Mouse (Mus musculus) neural tube, embryonic 13.5 days (tissue): ENCODE measurements around the gene Dnah10. TPM values are rescaled to one million over a fixed set of nuclear protein-coding genes. Genes with fewer than 3 reads are reported as not detected.
A peak's percentile ranks its signal among the peaks of the same experiment; 100 is the strongest.

Experiments used
- ATAC-seq: fragments of 200-750 bp; cut with Nextera tagmentation; 2 replicates; pipeline ENCODE4 v1.8.0; 2017; ENCODE audit warnings: low read depth, mild to moderate bottlenecking, moderate TSS enrichment, moderate library complexity
- H3K27ac ChIP-seq: fragments of 300-500 bp; sonication (generic); replicated peaks from 2 replicates; pipeline ENCODE4 v1.5.1; 2015; ENCODE audit warnings: moderate library complexity, mild to moderate bottlenecking, inconsistent platforms
- H3K27me3 ChIP-seq: fragments of 300-500 bp; sonication (generic); 2 replicates; pipeline ENCODE4 v1.6.1; 2015; ENCODE audit warnings: mild to moderate bottlenecking, inconsistent platforms
- H3K36me3 ChIP-seq: fragments of 300-500 bp; sonication (generic); 2 replicates; pipeline ENCODE4 v1.6.1; 2015; ENCODE audit warnings: mild to moderate bottlenecking, inconsistent platforms
- H3K4me1 ChIP-seq: fragments of 300-500 bp; sonication (generic); replicated peaks from 2 replicates; pipeline ENCODE4 v1.6.1; 2015; ENCODE audit warnings: inconsistent platforms
- H3K4me2 ChIP-seq: fragments of 300-500 bp; sonication (generic); 2 replicates; pipeline ENCODE4 v1.6.1; 2015; ENCODE audit warnings: inconsistent platforms, mild to moderate bottlenecking, moderate library complexity
- H3K4me3 ChIP-seq: fragments of 300-500 bp; sonication (generic); 2 replicates; pipeline ENCODE4 v1.5.1; 2015; ENCODE audit warnings: mild to moderate bottlenecking, inconsistent platforms
- H3K9ac ChIP-seq: fragments of 300-500 bp; sonication (generic); 2 replicates; pipeline ENCODE4 v1.6.1; 2015; ENCODE audit warnings: moderate library complexity, mild to moderate bottlenecking, inconsistent platforms
- H3K9me3 ChIP-seq: fragments of 300-500 bp; sonication (generic); 2 replicates; pipeline ENCODE4 v1.6.1; 2016; ENCODE audit warnings: inconsistent platforms
- WGBS: fragments of 180-500 bp; shearing (Covaris S2); methylation state at CpG from one replicate; pipeline ENCODE4 v1.1.7; 2015; 5-methylcytosine and 5-hydroxymethylcytosine counted together
- polyA plus RNA-seq: library from polyadenylated mRNA; unstranded; fragments of >200 nt; fragmentation: Nextera tagmentation; extraction: Ambion mirVana; gene quantifications from 2 replicates; pipeline ENCODE4 v1.2.1, GENCODE M21; 2015

Dnah10 gene
- polyA plus RNA-seq, 1 experiment from 2014 or later, result 0.10 TPM

DNA sequence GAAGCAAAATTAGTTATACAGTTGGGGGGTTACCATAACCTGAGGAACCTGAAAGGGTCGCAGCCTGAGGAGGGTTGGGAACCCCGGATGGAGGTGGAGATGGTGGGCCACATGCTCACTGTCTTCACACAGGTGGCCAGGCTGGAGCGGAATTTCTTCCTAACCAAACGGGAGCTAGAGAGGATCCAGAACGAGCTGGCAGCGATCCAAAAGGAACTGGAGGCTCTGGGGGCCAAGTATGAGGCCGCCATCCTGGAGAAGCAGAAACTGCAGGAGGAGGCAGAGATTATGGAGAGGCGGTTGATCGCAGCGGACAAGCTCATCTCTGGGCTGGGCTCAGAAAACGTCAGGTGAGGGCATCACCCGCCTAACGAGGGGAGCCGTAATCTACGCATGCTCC is 92.2 kb downstream of the Dnah10 start:
- Histone ChIP-seq H3K9ac (no peak overlapping the region), H3K27ac (no peak overlapping the region), H3K4me1 (no peaks in the 10 kb centered on the region), H3K9me3 (0 out of 2 replicates have a peak, but pooled peaks cover 7% of the 10 kb centered on the region), H3K27me3 (no peaks in the 10 kb centered on the region), H3K4me3 (no peak overlapping the region), H3K4me2 (no peak overlapping the region), H3K36me3 (no peaks in the 10 kb centered on the region)
- WGBS, result 89% methylated on average over 15 of the region's 15 CpGs
- no peak for ATAC-seq

DNA sequence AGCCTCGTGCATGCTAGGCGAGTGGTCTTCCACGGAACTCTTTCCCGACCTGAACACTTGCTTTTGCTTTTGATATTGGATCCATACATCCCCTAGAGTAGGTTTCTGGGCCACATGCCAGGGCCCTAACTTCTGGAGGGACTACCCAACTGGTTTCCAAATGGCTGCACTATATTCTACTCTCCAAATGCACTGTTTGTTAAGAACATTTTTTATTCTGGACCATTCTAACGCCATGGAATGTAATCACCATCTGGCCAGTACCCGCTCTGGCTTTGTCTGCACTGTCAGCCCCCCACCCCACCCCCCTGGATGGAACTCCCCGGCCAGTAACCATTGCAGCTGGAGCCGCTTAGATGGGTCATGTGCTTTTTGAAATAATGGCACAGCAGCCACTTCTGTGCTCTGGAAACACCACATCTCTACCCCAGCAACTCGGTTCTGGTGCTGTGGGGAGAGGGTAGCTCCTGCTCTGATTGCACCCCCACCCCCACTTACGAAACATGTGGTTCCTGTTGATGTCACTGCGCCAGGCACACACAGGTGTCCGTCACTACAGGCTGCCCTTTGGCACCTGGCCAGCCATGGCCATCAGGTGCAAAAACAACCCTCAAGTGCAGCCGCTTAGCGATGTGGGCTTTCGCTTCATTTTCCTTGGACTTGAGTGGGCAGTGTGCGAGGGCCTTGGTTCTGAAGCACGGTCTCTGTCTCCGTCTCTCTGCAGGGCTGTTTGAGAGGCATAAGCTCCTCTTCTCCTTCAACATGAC is 97.4 kb downstream of the Dnah10 start:
- Histone ChIP-seq H3K9me3 (0 out of 2 replicates have a peak, but pooled peaks cover 7% of the 10 kb centered on the region), H3K27me3 (no peaks in the 10 kb centered on the region), H3K9ac (no peak overlapping the region), H3K27ac (no peak overlapping the region), H3K4me1 (no peaks in the 10 kb centered on the region), H3K4me3 (no peak overlapping the region), H3K36me3 (no peaks in the 10 kb centered on the region), H3K4me2 (no peak overlapping the region)
- no peak for ATAC-seq
- 79% methylated on average over 18 of the region's 18 CpGs for WGBS

DNA sequence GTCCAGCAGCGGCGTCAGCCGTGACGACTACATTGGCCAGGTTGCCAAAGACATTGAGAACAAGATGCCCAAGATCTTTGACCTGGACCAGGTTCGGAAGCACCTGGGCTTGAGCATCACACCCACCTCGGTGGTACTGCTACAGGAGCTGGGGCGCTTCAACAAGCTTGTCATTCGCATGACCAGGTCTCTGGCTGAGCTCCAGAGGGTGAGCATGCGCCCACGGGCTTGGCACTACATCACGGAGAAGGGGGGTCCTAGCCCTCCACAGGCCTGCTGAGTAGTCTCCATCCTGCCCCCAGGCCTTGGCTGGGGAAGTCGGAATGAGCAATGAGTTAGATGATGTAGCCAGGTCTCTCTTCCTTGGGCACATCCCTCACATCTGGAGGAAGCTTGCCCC is 105.4 kb downstream of the Dnah10 start:
- no peaks in the 10 kb centered on the region for H3K4me1 ChIP-seq
- H3K36me3 ChIP-seq, result peaks cover 17% of the 10 kb centered on the region
- H3K27me3 ChIP-seq, result no peaks in the 10 kb centered on the region
- no peak overlapping the region for H3K9ac ChIP-seq
- no peak overlapping the region for H3K4me2 ChIP-seq
- H3K27ac ChIP-seq, result no peak overlapping the region
- no peak for ATAC-seq
- H3K9me3 ChIP-seq, result no peaks in the 10 kb centered on the region
- H3K4me3 ChIP-seq, result no peak overlapping the region
- WGBS, result 90% methylated on average over 12 of the region's 12 CpGs

DNA sequence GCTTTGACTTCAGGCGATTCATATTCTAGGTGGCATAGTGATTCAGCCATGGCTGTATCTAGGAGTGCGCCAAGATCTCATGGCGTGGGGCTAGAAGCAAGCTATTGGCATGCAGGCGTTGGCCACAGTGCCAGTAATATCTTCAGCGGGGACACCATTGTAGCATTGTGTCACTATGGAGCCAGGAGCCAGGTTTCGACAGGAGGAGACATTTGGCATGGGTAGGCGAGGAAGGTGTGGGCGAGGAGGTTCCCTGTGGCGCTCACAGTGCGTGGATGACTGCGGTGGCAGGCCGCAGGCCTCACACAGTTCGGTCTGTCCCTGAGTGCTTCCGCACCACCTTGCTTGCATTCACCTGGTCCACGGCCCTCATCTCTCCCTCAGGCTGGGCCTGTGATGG is 110.3 kb downstream of the Dnah10 start:
- Histone ChIP-seq H3K4me2 (no peak overlapping the region), H3K4me1 (peaks cover under 1% of the 10 kb centered on the region; the same call in 1 of the 2 replicates), H3K9ac (no peak overlapping the region), H3K9me3 (no peaks in the 10 kb centered on the region), H3K27me3 (no peaks in the 10 kb centered on the region), H3K4me3 (no peak overlapping the region), H3K36me3 (peaks cover 62% of the 10 kb centered on the region), H3K27ac (no peak overlapping the region)
- no peak for ATAC-seq
- 97% methylated on average over 15 of the region's 15 CpGs for WGBS

DNA sequence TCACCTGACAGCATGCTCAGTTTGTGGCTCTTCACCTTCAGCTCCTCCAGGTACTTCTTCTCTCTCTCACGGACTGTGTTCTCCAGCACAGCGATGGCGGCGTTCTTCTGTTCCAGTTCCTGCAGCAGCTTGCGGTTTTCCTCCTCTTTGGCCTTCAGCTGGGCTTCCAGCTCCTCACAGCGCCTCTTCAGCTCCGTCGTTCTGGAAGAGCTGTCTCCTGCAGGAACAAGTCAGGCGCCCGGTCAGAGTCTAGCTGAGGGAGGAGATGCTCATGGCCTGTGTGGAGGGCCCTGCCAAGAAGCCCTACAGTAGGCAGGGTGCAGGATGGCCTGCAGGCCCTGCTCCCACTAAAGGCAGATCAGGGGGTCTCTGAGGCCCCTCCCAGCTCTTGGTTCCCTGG is 111.2 kb downstream of the Dnah10 start:
- Histone ChIP-seq H3K4me2 (no peak overlapping the region), H3K27me3 (no peaks in the 10 kb centered on the region), H3K36me3 (peaks cover 62% of the 10 kb centered on the region), H3K9me3 (no peaks in the 10 kb centered on the region), H3K4me3 (no peak overlapping the region), H3K4me1 (peaks cover 9% of the 10 kb centered on the region), H3K27ac (no peak overlapping the region), H3K9ac (no peak overlapping the region)
- WGBS, result 91% methylated on average over 10 of the region's 10 CpGs
- no peak for ATAC-seq

DNA sequence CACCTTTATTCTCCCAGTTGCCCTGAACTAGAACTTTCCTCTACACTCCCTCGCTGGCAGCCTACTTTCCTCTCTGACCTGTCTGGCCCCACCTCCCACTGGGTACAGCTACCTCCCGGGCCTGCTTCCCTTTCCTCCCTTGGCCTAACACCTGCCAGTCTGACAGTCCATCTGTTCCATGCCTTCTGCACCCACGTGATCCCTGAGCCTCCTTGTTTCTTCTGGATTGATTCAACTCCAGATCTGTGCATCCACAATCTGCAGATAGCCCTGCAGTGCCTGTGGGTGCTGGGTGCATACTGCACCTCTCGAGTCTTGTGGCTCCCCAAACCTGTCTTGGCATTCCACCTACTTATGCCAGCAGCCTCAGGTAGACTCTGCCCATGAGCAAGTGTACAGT is 111.7 kb downstream of the Dnah10 start:
- Histone ChIP-seq H3K36me3 (peaks cover 62% of the 10 kb centered on the region), H3K9ac (no peak overlapping the region), H3K9me3 (no peaks in the 10 kb centered on the region), H3K4me3 (no peak overlapping the region), H3K27ac (no peak overlapping the region), H3K4me1 (peaks cover 11% of the 10 kb centered on the region), H3K4me2 (no peak overlapping the region), H3K27me3 (no peaks in the 10 kb centered on the region)
- WGBS, result 71% methylated on average over 4 of the region's 4 CpGs
- no peak for ATAC-seq

DNA sequence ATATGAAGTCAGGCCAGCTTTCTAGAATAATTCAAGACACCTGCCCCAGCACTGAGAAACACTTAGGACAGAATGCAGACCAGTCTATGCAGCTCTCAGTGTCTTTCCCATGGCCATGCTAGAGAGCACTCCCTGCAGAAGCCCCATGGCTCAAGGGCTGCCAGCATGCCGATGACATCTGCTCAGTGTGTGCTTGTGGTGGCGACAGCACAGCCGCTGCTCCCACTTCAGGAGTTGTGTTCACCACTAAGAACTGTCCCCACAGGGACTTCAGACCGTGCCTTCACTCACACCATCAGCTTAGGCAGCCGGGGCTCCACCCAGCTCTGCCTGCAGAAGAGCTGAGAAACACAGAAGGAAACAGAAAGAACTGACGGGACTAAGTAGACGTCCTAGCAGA is 115.3 kb downstream of the Dnah10 start:
- ATAC-seq, result no peak
- H3K27ac ChIP-seq, result no peak overlapping the region
- no peak overlapping the region for H3K4me3 ChIP-seq
- H3K9me3 ChIP-seq, result no peaks in the 10 kb centered on the region
- H3K9ac ChIP-seq, result no peak overlapping the region
- H3K27me3 ChIP-seq, result no peaks in the 10 kb centered on the region
- H3K4me1 ChIP-seq, result peaks cover 34% of the 10 kb centered on the region
- H3K4me2 ChIP-seq, result no peak overlapping the region
- peaks cover 46% of the 10 kb centered on the region for H3K36me3 ChIP-seq
- WGBS, result 87% methylated on average over 7 of the region's 7 CpGs

DNA sequence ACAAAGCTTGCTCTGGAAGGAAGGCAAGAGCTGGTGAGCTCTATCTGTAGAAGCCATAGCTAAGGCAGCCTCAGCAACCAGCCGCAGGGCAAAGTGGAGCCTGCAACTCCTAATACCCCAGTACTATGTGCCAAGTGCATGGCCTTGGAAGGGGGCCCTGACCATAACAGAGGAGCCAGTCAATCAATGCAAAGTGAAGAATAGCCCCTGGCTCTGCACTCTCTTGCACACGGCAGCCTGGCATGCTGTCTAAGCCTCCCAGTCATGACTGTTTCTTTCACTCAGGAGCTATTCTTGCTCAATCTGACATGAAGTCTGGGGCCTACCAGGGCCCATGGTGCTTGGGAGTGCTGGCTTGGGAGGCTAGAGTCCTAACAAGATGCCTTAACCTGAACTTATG is 115.8 kb downstream of the Dnah10 start:
- H3K9ac ChIP-seq, result no peak overlapping the region
- H3K27me3 ChIP-seq, result no peaks in the 10 kb centered on the region
- H3K4me1 ChIP-seq, result peaks cover 35% of the 10 kb centered on the region
- no peak for ATAC-seq
- no peaks in the 10 kb centered on the region for H3K9me3 ChIP-seq
- WGBS, result 72% methylated on average over 2 of the region's 2 CpGs
- peaks cover 41% of the 10 kb centered on the region for H3K36me3 ChIP-seq
- H3K27ac ChIP-seq, result no peak overlapping the region; the same call in 1 of the 2 replicates
- H3K4me2 ChIP-seq, result no peak overlapping the region
- no peak overlapping the region for H3K4me3 ChIP-seq

DNA sequence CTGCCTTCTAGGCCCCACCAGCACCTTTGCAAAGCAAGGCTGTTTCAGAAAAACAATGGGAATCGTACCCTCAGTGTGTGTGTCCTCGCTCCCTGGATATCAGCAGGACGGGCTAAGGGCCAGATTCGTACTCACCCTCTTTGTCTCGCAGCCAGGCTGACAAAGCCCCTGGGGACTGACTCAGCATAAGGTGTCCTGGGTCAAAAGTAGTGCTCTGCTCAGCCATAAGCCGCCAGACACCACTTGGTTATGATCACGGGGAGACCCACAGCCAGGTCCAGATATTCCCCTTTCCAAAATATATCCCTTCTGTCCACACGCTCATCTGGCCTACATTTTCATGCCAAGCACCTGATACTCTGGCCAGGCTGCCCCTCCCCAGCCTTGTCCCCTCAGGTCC is 118.5 kb downstream of the Dnah10 start:
- Histone ChIP-seq H3K4me3 (no peak overlapping the region), H3K4me2 (0 out of 2 replicates have a peak overlapping the region, but pooled peaks have one; percentile 3), H3K9me3 (no peaks in the 10 kb centered on the region), H3K27ac (peak overlapping the region; percentile 78), H3K27me3 (no peaks in the 10 kb centered on the region), H3K4me1 (peaks cover 48% of the 10 kb centered on the region), H3K36me3 (peaks cover 14% of the 10 kb centered on the region; the same call in 1 of the 2 replicates), H3K9ac (peak overlapping the region; percentile 50)
- ATAC-seq, result peak; percentile 32; the same call in 1 of the 2 replicates
- WGBS, result 57% methylated on average over 8 of the region's 8 CpGs

DNA sequence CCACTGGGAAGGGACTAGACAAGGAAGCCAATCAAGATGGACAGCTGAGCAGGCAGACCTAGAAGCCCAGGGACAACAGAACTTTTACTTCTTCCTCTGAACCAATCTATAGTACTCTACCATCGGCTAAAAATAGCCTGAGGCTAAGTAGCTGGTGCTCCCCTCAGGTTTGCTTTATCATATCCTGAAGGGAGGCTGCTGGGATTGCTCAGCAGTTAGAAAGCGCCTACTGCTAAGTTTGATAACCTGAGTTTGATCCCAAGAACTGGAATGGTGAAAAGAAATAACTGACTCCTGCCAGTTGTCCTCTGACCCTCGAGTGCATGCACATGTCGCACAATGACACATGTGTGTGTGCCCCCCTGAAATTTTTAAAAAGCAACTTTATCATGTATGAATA is 120.0 kb downstream of the Dnah10 start:
- no peak for ATAC-seq
- H3K4me2 ChIP-seq, result no peak overlapping the region
- 80% methylated on average over 4 of the region's 4 CpGs for WGBS

DNA sequence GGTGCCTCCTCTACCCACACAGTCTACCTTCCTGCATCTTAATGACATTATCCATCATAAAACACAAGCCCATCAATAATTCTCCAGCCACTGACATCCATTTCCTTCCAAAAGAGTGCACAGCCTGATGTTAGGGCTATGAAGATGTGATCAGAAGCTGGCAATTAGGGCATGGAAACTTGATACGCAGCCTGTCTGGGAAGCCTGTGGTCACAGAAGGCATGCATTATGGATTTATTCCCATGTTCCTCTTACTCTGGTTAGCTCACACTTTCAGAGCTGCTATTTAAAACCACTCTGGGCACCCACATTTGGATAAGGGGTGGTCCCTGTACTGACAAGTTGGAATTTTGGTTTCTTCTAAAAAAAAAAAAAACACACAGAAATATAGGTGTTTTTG is 122.1 kb downstream of the Dnah10 start:
- no peak for ATAC-seq
- no peaks in the 10 kb centered on the region for H3K9me3 ChIP-seq
- H3K4me2 ChIP-seq, result no peak overlapping the region
- no peak overlapping the region for H3K4me3 ChIP-seq
- peaks cover 44% of the 10 kb centered on the region for H3K4me1 ChIP-seq
- WGBS, result 65% methylated on average over 1 of the region's 1 CpGs
- no peak overlapping the region for H3K9ac ChIP-seq
- no peaks in the 10 kb centered on the region for H3K36me3 ChIP-seq
- no peaks in the 10 kb centered on the region for H3K27me3 ChIP-seq
- H3K27ac ChIP-seq, result peak overlapping the region; percentile 38

More for the DNA sequence above, 120.0 kb downstream of the Dnah10 start:
- Histone ChIP-seq H3K9me3 (no peaks in the 10 kb centered on the region), H3K4me1 (peaks cover 54% of the 10 kb centered on the region), H3K4me3 (no peak overlapping the region), H3K9ac (no peak overlapping the region), H3K27me3 (no peaks in the 10 kb centered on the region), H3K36me3 (no peaks in the 10 kb centered on the region), H3K27ac (peak overlapping the region; percentile 78)

DNA sequence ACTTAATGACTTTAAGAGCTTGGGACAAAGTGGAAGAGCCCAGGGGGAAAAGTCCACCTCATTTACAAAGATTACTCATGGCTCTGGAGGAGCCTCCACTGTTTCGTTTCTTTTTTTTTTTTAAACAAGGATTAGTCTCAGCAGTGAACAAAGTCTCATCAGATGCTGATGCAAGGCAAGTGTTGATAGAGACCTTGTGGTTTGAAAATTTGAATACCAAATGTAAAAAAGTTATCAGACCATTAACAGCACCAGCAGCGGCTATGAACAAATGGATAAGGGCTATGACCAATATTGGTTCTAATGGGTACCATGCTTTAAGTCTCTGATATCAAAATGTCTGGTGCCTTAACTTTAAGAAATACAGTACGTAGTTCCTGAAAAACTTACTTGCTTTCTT is 124.1 kb downstream of the Dnah10 start:
- H3K4me2 ChIP-seq, result no peak overlapping the region
- 90% methylated on average over 3 of the region's 3 CpGs for WGBS
- no peak overlapping the region for H3K9ac ChIP-seq
- no peak overlapping the region for H3K27ac ChIP-seq
- no peaks in the 10 kb centered on the region for H3K36me3 ChIP-seq
- no peak overlapping the region for H3K4me3 ChIP-seq
- H3K9me3 ChIP-seq, result no peaks in the 10 kb centered on the region
- H3K27me3 ChIP-seq, result no peaks in the 10 kb centered on the region
- ATAC-seq, result no peak
- H3K4me1 ChIP-seq, result peaks cover 32% of the 10 kb centered on the region

DNA sequence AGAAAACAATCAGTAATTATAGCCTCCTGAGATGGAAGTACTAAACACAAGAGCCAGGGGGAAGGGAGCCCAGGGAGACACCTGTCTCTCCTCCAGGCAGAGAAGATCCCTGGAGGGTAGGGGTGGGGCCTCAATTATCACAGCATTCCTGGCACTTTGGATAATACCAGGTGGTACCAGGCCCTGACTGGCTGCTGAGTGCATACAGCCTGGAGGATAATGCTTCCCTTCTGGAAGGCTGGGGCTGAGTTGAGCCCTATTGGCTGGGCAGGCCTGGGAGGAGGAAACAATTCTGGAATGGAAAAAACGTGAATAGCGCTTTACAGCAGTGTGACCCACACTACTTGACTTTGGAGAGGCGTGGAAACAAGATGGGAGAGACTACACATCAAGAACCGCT is 126.7 kb downstream of the Dnah10 start:
- Histone ChIP-seq H3K4me2 (no peak overlapping the region), H3K9me3 (no peaks in the 10 kb centered on the region), H3K4me1 (peaks cover 15% of the 10 kb centered on the region), H3K9ac (no peak overlapping the region), H3K36me3 (no peaks in the 10 kb centered on the region), H3K4me3 (no peak overlapping the region), H3K27ac (no peak overlapping the region), H3K27me3 (no peaks in the 10 kb centered on the region)
- ATAC-seq, result no peak
- 52% methylated on average over 4 of the region's 4 CpGs for WGBS
